Mouse (Mus musculus): ENCODE data around the gene Plscr2.

Gene Plscr2

GRCm38 (mm10) chr9:92338954-92339353 is 63.6 kb downstream of the Plscr2 start:
- in situ Hi-C loops (cut with MseI, MboI) = no loop called here

Measured in mouse trophoblast stem cell (cell line).